Mouse (Mus musculus) stomach, postnatal 0 days (tissue): Measurements from ENCODE around the gene Prr3. TPM values are rescaled to one million over a fixed set of nuclear protein-coding genes. Genes with fewer than 3 reads are reported as not detected.
"Not testable (repeated sequence)": the region's sequence is repeated elsewhere in the genome, so short reads cannot be mapped to it uniquely, and the experiment has no call there.

Experiments used
- ATAC-seq: fragments of 200-750 bp; cut with Nextera tagmentation; 2 replicates; pipeline ENCODE4 v1.8.0; 2017; ENCODE audit not compliant: low FRiP score, low TSS enrichment
- DNase-seq: peaks from one replicate; pipeline ENCODE4 v3.0.0-alpha.2; 2016; ENCODE audit warnings: low spot score
- H3K27ac ChIP-seq: fragments of 300-500 bp; sonication (generic); replicated peaks from 2 replicates; pipeline ENCODE4 v1.5.1; 2014; ENCODE audit warnings: mild to moderate bottlenecking, control low read depth
- H3K27me3 ChIP-seq: fragments of 300-500 bp; sonication (generic); 2 replicates; pipeline ENCODE4 v1.6.1; 2014; ENCODE audit warnings: low read length; ENCODE audit not compliant: control insufficient read depth, insufficient read depth
- H3K36me3 ChIP-seq: fragments of 300-500 bp; sonication (generic); 2 replicates; pipeline ENCODE4 v1.6.1; 2014; ENCODE audit warnings: low read length, mixed read lengths; ENCODE audit not compliant: control insufficient read depth, insufficient read depth
- H3K4me1 ChIP-seq: fragments of 300-500 bp; sonication (generic); replicated peaks from 2 replicates; pipeline ENCODE4 v1.6.1; 2014; ENCODE audit warnings: antibody characterized with exemption; ENCODE audit not compliant: control insufficient read depth, insufficient read depth
- H3K4me2 ChIP-seq: fragments of 300-500 bp; sonication (generic); replicated peaks from 2 replicates; pipeline ENCODE4 v1.6.1; 2014; ENCODE audit warnings: low read depth, mild to moderate bottlenecking, control low read depth, moderate library complexity
- H3K4me3 ChIP-seq: fragments of 300-500 bp; sonication (generic); 2 replicates; pipeline ENCODE4 v1.5.1; 2014; ENCODE audit warnings: low read depth, low read length, control low read depth
- H3K9ac ChIP-seq: fragments of 300-500 bp; sonication (generic); 2 replicates; pipeline ENCODE4 v1.6.1; 2014; ENCODE audit warnings: mild to moderate bottlenecking, low read length, control low read depth, mixed read lengths
- H3K9me3 ChIP-seq: fragments of 300-500 bp; sonication (generic); 2 replicates; pipeline ENCODE4 v1.6.1; 2016; ENCODE audit warnings: low read length; ENCODE audit not compliant: control insufficient read depth
- CTCF ChIP-seq: IDR thresholded peaks from 2 replicates; pipeline ENCODE4 v1.5.1; 2016; ENCODE audit warnings: antibody characterized with exemption, low read depth, mild to moderate bottlenecking, moderate library complexity
- EP300 ChIP-seq: optimal IDR thresholded peaks from 2 replicates; pipeline ENCODE3; 2016; ENCODE audit warnings: antibody characterized with exemption
- WGBS: fragments of 180-500 bp; shearing (Covaris S2); extraction: QIAGEN DNeasy Blood & Tissue Kit; methylation state at CpG from one replicate; pipeline ENCODE4 v1.1.7; 2014; 5-methylcytosine and 5-hydroxymethylcytosine counted together
- polyA plus RNA-seq: library from polyadenylated mRNA; unstranded; fragments of >200 nt; fragmentation: Nextera tagmentation; extraction: Ambion mirVana; gene quantifications from 2 replicates; pipeline ENCODE4 v1.2.1, GENCODE M21; 2015

The Prr3 gene
- polyA plus RNA-seq, 1 experiment from 2014 or later = 10.9 TPM

DNA sequence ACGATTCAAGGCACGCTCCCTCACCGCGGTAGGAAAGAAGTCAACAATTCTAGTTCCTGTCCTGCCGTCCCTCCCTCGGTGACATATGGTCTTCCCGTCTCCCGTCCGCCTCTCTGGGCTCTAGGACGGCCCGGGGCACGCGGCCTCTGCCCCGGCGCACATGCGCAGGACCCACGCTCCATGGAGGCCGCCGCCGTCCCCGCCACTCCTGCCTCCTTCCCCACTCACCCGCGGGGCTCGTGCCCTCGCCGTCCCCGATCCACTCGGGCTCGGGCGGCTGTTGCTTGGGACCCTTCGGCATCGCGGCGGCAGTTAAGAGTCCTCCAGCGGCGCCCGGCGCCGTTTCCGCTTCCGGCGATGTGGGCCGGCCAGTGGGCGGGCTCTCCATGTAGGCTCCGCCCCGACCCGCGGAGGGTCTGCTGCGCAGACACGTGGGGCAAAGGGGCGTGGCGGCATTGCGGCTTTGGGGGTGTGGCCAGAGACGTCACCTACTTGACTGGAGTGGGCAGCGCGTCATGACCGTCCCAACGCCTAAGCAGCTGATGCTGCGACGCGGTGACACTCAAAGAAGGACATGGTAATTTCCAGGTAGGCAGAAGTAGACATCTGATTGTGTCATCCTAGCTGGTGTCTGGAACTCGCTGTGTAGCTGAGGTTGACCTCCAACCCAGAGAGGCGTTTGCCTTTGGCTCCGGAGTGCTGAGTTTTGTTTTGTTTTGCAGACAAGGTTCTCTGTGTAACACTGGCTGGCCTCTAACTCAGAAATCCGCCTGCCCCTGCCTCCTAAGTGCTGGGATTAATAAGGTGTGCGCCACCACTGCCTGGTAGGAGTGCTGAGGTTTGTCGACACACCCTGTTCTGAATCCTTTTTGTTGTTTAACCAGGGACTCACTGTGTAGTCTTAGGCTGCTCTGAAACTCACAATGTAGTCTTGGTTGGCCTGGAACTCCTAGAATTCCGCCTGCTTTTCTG, 10.3 kb downstream of the Prr3 start, which contains the start of gene Abcf1:
Gene Abcf1 (minus strand): TSS at position 344 of the 972 bp plus-strand sequence.
- Histone ChIP-seq H3K36me3 (peaks cover 3% of the 10 kb centered on the region; the same call in 1 of the 2 replicates), H3K4me2 (peak within 1 kb of the TSS; percentile 72), H3K4me3 (peak within 1 kb of the TSS; percentile 81), H3K27me3 (no peaks in the 10 kb centered on the region), H3K9me3 (no peaks in the 10 kb centered on the region), H3K27ac (peak within 1 kb of the TSS; percentile 93), H3K4me1 (peaks cover 3% of the 10 kb centered on the region; the same call in 1 of the 2 replicates), H3K9ac (peak within 1 kb of the TSS; percentile 86)
- peak; percentile 98 for DNase-seq
- WGBS = under 1% methylated on average over 62 of the region's 68 CpGs
- peak; percentile 93 for ATAC-seq
- TF ChIP-seq CTCF (no peak), EP300 (no peak)

DNA sequence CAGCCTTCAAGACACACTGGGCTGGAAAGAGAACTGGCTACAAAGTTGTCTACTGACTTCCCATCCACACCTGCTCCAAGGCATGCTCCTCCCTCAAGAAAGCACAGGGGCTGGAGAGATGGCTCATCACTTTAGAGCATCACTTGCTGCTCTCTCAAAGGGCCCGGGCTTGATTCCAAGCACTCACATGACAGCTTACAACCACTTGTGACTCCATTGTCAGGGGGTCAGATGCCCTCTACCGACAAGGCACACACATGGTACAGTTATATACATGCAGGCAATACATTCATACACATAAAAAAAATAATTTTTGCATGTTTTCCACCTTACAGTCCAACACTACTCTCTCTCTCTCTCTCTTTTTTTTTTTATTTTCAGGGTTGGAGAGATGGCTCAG, 12.4 kb downstream of the Prr3 start:
- H3K36me3 ChIP-seq = peaks cover 16% of the 10 kb centered on the region; the same call in 1 of the 2 replicates
- TF ChIP-seq EP300 = no peak
- no peak for TF ChIP-seq CTCF
- no peaks in the 10 kb centered on the region for H3K9me3 ChIP-seq
- no peak overlapping the region for H3K27ac ChIP-seq
- no peak for ATAC-seq
- no peaks in the 10 kb centered on the region for H3K27me3 ChIP-seq
- H3K9ac ChIP-seq = no peak overlapping the region
- no peak overlapping the region for H3K4me2 ChIP-seq
- H3K4me3 ChIP-seq = no peak overlapping the region
- WGBS = 86% methylated on average over 2 of the region's 2 CpGs
- DNase-seq = no peak
- peaks cover 3% of the 10 kb centered on the region; the same call in 1 of the 2 replicates for H3K4me1 ChIP-seq

- no peak for DNase-seq
These were observed 16.8 kb downstream of the Prr3 start for GRCm38 (mm10) chr17:35963279-35963678.

DNA sequence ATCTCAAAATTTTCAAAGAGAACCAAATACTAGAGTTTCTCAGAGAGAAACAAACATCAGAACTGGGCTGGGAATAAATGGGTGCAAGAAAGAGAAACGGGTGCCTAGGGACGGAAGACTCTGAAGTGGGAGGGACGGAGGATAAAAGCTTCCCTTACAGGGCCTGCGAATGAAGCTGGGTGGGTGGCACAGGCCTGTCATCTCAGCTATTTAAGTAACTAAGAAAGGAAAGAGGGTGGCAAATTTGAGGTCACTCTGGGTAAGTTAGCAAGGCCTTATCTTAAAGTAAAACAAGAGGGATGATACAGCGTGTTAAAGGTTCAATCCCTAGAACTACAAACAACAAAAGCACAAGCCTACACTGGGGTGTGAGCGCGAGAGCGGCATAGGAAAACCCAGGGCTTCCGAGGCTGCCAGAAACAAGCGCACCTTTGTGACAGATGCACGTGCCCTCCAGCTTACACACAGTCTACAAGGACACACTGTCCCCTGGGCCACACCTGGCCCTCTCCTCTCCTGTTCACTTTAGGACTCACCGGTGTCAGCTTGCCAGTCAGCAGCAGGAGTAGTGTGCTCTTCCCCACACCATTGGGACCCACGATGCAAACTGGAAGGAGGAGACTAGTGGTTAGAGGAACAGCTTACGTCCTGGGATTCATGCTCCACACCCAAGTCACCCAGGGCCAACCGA, 21.4 kb downstream of the Prr3 start:
- H3K27me3 ChIP-seq = no peaks in the 10 kb centered on the region
- TF ChIP-seq CTCF (no peak), EP300 (no peak)
- ATAC-seq (no peak), DNase-seq (no peak)
- no peak overlapping the region for H3K27ac ChIP-seq
- WGBS = 95% methylated on average over 15 of the region's 15 CpGs
- H3K4me3 ChIP-seq = no peak overlapping the region
- H3K9me3 ChIP-seq = no peaks in the 10 kb centered on the region
- H3K4me1 ChIP-seq = no peaks in the 10 kb centered on the region
- H3K4me2 ChIP-seq = no peak overlapping the region
- peaks cover 60% of the 10 kb centered on the region for H3K36me3 ChIP-seq
- H3K9ac ChIP-seq = no peak overlapping the region

More at GRCm38 (mm10) chr17:35963279-35963678, 16.8 kb downstream of the Prr3 start:
- H3K27me3 ChIP-seq = no peaks in the 10 kb centered on the region
- H3K4me2 ChIP-seq = no peak overlapping the region
- 91% methylated on average over 10 of the region's 10 CpGs for WGBS
- H3K4me1 ChIP-seq = no peaks in the 10 kb centered on the region
- no peak overlapping the region for H3K27ac ChIP-seq
- ATAC-seq = no peak
- H3K4me3 ChIP-seq = no peak overlapping the region
- H3K9ac ChIP-seq = no peak overlapping the region
- H3K36me3 ChIP-seq = peaks cover 44% of the 10 kb centered on the region
- H3K9me3 ChIP-seq = no peaks in the 10 kb centered on the region
- TF ChIP-seq CTCF (no peak), EP300 (no peak)

GRCm38 (mm10) chr17:35954665-35955064, 25.4 kb downstream of the Prr3 start:
- Histone ChIP-seq H3K27ac (no peak overlapping the region), H3K27me3 (no peaks in the 10 kb centered on the region), H3K36me3 (peaks cover 32% of the 10 kb centered on the region), H3K4me1 (no peaks in the 10 kb centered on the region), H3K4me3 (no peak overlapping the region), H3K9me3 (no peaks in the 10 kb centered on the region), H3K4me2 (no peak overlapping the region), H3K9ac (no peak overlapping the region)
- 75% methylated on average over 8 of the region's 8 CpGs for WGBS
- DNase-seq (no peak), ATAC-seq (no peak)
- TF ChIP-seq EP300 = no peak
- TF ChIP-seq CTCF = no peak

GRCm38 (mm10) chr17:35952559-35952958, 27.5 kb downstream of the Prr3 start:
- H3K4me1 ChIP-seq, DNase-seq, H3K27me3 ChIP-seq, H3K9me3 ChIP-seq, H3K27ac ChIP-seq, H3K4me2 ChIP-seq, H3K9ac ChIP-seq, H3K4me3 ChIP-seq: not testable (repeated sequence)
- WGBS = 52% methylated on average over 2 of the region's 3 CpGs
- H3K36me3 ChIP-seq = peaks cover 16% of the 10 kb centered on the region
- 0 out of 2 replicates have a peak, but pooled peaks have one; percentile 36 for ATAC-seq

DNA sequence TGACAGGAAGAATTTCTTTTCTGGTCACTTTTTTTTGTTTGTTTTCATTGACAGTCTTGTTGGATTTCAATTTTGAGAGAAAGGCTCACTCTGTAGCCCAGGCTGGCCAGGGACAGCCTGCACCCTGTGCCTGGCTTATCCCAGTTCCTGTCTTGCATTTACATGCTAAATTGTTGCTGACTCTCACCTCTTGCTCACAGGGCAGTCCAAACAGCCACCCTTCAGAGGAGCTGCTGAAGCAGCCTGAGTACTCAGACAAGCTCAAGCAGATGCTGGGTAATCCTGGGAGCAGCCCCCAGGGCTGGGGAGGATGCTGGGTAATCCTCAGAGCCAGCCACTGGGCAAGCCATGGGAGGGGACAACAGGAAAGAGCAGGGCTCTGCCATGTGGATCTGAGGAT, 29.1 kb downstream of the Prr3 start:
- H3K36me3 ChIP-seq, H3K4me2 ChIP-seq, H3K9ac ChIP-seq, ATAC-seq, H3K9me3 ChIP-seq, H3K27me3 ChIP-seq, DNase-seq, H3K4me3 ChIP-seq, H3K4me1 ChIP-seq, H3K27ac ChIP-seq: not testable (repeated sequence)
